Mouse (Mus musculus) ES-E14 (cell line): ENCODE data around the gene Pla2g6.

Experiments used
- HCFC1 ChIP-seq: IDR thresholded peaks from 2 replicates; pipeline ENCODE4 v1.6.1; 2012; ENCODE audit warnings: low read length, inconsistent platforms, borderline replicate concordance; ENCODE audit not compliant: insufficient read depth
- ZC3H11A ChIP-seq: IDR thresholded peaks from 2 replicates; pipeline ENCODE4 v1.6.1; 2012; ENCODE audit warnings: low read depth, mild to moderate bottlenecking, inconsistent platforms, low read length, borderline replicate concordance

DNA sequence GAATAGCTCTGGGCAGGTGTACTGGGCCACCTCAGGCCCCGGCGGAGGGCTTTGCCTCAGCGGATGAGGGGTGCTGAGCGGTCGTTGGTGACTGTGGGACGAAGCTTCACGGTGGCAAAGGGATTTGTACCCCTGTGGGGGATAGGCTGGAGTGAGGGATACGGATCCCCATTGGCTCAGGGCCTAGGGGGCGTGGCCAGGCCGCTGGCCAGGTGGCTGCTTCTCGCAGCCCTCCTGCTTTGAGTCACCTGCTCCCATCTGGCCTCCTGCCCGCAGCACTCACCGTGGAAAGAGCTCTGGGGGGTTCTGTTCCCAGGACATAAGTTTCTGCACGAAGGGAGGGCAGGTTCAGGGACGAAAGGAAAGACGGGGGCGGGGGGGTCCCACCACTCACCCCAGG, 69.7 kb downstream of the Pla2g6 start:
- TF ChIP-seq HCFC1 = no peak
- no peak for TF ChIP-seq ZC3H11A
